Mouse (Mus musculus): Measurements from ENCODE around the gene Cnot2. TPM values are rescaled to one million over a fixed set of nuclear protein-coding genes. Genes with fewer than 3 reads are reported as not detected.
"Not testable (repeated sequence)": the region's sequence is repeated elsewhere in the genome, so short reads cannot be mapped to it uniquely, and the experiment has no call there.

The Cnot2 gene
- 10 to 100 TPM; 38.3 to 39.2 TPM for total RNA-seq (2021)
- long read RNA-seq, experiment 1, transcript Cnot2-203 (16 exons, 2,800 nt): major isoform, 10 of 50 reads
- long read RNA-seq, experiment 1, partial matches to known transcripts: 0 of 50 reads
- long read RNA-seq, experiment 1, other reads (novel, unspliced or antisense): 34 of 50 reads
- long read RNA-seq, experiment 2, transcript Cnot2-203 (16 exons, 2,800 nt): major isoform, 9 of 28 reads
- long read RNA-seq, experiment 2, partial matches to known transcripts: 2 of 28 reads
- long read RNA-seq, experiment 2, other reads (novel, unspliced or antisense): 16 of 28 reads

GRCm38 (mm10) chr10:116581369-116581718 is at the start of gene Cnot2:
Cnot2 (minus strand) TSS chr10:116581511.
- DNase-seq: peak; percentile 93 to 96

GRCm38 (mm10) chr10:116628926-116629325 is 47.6 kb upstream of the Cnot2 start:
- no peak for DNase-seq

GRCm38 (mm10) chr10:116626009-116626408 is 44.7 kb upstream of the Cnot2 start:
- no peak for DNase-seq

GRCm38 (mm10) chr10:116613250-116613649 is 31.9 kb upstream of the Cnot2 start:
- DNase-seq: not testable (repeated sequence)

- DNase-seq: no peak
Measured at GRCm38 (mm10) chr10:116604905-116605162, 23.5 kb upstream of the Cnot2 start.

DNA sequence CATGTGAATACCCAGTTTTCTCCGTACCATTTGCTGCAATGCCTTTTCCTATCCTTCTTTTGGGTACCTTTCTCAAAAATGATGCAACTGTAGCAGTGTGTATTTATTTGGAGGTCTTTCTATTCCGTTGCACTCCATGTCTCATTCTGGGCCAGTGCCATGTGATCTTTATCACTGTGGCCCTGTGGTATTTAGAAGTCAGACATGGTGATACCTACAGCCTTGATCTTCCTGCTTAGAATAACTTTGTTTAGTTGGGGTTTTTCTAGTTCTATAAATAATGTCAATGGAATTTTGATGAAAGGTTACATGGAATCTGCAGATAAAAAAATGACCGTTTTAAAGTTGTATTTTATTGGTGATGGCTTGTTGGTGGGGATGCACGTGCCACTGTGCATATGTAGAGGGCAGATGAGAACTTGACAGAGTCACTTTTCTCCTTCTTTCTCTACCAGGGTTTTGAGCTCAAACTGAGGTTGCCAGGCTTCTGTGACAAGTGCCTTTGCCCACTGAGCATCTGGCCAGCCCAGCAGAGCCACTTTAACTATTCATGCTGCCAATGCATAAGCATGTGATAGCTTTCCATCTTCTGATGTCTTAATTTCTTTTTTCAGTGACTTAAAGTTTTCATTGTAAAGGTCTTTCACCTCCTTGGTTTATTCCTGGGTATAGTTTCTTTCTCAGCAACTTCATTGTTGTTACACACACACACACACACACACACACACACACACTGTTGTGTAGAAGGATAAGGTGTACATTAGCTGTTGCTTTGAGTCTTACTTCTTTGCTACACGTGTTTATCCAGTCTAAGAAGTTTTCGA is 23.0 kb upstream of the Cnot2 start:
- no peak for DNase-seq

DNA sequence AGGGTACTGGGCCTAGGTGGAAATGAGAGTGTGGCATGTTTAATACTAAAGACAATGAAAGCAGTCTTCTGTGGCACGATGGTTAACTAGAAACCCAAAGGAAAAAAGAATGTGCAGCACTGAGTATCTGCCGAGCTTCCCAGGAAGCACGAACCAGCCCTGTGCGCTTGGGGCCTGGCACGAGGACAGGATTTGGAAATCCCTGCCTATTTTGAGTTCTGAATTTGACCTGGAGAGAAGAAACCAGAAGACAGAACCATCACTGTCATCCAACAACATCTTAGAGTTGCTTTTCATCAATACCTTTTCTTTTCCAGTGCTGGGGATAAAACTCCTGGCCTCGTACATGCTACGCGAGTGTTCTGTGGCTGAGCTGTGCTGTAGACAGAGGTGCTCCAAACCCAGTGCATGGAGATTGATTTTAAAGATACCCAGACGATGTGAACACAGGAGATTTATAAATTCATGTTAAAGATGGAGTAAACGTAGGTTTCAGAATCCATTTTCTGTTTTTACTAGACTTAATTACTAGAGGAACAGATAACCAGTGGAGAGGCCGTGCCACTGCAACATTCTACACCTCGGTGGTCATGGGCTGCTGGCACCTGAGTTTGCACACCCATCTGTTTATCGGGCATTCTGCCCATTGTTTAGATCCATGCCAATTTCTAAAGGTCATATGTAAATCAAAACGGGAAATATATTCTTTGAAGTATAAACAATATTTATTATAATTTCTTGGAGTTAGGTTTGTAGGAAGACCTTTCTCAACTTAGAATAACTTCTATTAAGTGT is 17.9 kb upstream of the Cnot2 start:
- no peak for DNase-seq

DNA sequence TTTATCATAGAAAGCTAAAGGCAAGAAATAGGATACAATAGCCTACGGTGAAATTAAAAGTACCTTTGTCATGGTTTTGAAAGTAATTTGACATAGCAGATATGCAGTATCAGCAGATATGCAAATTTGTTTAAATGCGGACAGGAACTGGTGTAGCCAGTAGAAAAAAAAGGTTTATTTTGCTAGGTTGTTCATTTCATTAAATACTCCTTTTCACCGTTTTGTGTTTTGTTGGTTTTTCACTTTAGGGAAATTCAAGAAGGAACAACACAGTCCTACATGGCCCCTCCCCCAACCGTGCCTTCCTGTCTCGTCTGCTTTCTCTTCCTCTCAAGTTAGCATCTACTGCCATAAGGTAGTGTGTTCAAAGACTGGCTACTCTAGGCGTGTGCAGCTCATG is 1.4 kb upstream of the Cnot2 start:
- peak; percentile 40 to 42 for DNase-seq

DNA sequence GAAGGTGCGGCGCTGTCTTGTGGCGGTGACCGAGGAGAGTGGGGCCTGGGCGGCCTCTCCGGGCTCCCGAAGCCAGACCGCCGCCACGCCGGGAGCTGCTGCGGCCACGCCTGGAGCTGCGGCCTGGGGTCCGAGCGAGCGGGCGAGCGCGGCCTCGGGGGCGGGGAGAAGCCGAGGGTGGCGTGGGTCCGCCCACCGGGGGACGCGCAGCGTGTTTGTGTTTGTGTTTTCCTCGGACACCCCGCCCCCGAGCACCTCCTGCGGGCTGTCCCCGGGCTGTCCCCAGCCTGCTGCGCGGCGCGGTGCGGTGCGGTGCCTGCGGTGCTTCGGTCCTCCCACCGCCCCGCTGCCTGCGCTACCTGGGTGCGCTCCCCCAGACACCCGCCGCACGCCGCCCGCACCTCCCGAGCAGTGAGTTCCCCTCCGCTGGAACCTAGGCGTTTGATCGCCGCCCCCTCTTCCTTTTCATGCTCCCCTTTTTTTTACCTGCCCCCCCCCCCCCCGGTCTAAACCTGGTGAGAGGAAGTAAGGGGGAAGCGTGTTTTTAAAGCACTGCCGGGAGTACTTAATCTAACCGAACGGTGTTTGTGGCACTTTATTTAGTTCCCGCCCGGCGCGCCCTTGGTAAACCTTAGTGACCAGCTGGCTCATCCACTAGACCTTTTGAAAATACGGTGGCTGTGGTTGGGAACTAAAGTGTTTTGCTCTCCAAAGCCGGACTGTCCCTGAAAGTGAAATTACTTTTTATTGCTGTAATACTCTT is 589 bp upstream of the Cnot2 start:
- peak; percentile 47 to 65 for DNase-seq

- peak; percentile 20 to 41 for DNase-seq
Measured at GRCm38 (mm10) chr10:116580591-116581358, 536 bp downstream of the Cnot2 start.

DNA sequence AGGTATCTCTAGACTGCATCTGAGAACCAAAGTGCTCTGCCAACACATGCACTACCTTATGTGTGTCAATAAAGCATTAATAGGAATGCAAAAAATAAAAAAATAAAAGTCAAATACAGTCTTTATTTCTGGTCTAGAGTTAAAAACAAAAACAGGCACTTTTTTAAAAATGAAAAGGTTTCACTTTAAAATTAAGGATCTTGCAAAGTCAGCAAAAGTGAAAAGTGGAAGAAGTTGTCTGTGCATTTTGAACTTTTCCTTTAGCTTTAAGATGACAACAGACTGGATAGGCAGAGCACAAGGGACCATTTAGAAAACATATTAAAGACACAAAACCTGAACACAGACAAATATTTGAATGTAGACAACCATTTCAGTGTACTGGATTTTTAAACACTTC is 1.8 kb downstream of the Cnot2 start:
- no peak for DNase-seq

- no peak for DNase-seq
Measured at GRCm38 (mm10) chr10:116578375-116578774, 2.9 kb downstream of the Cnot2 start.

DNA sequence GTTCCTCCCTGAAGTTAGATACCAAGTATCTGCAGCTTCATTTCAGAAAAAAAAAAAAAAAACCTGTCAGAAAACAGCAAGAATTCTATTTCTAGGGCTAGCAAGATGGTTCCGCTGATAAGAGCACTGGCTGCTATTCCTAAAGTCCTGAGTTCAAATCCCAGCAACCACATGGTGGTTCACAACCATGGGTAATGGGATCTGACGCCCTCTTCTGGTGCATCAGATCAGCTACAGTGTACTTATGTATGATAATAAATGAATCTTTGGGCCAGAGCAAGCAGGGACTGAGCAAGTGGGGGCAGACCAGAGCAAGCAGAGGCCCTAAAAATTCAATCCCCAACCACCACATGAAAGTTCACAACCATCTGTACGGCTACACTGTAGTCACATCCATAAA is 4.1 kb downstream of the Cnot2 start:
- no peak for DNase-seq

DNA sequence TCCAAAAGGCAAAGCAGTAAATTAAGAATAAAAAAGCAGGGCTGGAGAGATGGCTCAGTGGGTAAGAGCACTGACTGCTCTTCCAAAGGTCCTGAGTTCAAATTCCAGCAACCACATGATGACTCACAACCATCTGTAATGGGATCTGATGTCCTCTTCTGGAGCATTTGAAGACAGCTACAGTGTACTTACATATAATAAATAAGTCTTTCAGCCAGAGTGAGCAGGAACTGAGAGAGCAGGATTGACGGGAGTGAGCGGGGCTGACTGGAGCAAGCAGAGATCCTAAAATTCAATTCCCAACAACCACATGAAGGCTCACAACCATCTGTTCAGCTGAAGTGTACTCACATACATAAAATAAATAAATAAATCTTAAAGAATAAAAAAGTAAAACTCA is 5.2 kb downstream of the Cnot2 start:
- DNase-seq: not testable (repeated sequence)

DNA sequence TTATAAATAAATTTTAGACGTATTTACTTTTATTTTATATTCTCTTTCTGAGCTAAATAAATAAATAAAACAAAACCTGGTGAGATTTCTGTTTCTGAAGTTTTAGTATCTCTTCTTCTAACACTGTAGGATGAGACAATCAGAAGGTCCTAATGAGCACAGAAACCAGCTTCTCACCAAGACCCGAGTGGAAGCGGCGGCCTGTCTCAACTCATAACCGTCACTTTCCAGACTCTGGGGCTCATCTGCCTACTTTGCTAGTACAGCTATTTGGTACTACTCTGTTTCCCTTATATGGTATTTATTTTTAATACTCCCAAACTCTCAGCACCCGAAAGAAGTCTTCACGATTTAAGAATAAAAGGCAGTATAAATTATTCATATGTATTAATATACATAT is 10.8 kb downstream of the Cnot2 start:
- no peak for DNase-seq

- no peak for DNase-seq
Measured at GRCm38 (mm10) chr10:116568539-116568938, 12.8 kb downstream of the Cnot2 start.

DNA sequence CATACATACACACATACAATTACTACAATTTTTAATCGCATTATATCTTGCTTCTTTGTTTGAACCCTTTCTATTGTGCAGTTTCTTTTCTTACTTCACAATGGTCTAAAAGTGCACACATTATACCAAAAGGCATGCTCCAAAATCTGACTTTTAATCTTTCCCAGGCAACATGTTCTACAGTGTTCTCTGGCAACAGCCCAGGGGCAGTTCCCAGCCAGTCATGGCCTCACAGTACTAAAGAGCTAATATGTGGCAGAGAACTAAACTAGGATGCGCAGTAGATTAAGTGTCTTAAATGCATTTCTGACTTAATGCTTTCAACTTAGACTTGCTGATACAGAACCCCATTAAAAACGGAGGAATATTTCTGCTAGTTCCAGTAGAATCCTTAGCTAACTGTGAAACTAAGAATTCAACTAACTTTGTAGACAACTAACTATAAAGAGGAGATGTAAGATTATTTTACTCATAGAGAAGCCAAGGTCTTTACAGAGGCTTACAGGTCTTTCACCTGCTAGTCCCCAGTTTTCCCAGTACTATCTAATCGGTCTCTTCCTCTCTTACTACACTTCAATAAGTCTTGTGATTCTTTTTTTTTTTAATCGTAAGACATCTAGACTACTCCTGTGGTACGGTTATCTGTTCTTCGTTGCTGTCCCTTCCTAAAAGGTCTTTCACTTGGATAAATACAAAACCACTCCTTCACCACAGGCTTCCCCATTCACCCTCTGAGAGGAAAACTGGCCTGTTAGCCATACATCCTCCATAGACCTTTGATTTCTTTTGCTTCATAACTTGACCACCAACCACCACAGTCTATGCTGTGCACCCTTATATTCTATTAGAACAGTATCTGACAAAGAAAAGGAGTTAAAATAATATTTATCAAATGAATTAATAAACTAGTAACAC is 13.6 kb downstream of the Cnot2 start:
- peak in 1 of 2 experiments; percentile 9 for DNase-seq

DNA sequence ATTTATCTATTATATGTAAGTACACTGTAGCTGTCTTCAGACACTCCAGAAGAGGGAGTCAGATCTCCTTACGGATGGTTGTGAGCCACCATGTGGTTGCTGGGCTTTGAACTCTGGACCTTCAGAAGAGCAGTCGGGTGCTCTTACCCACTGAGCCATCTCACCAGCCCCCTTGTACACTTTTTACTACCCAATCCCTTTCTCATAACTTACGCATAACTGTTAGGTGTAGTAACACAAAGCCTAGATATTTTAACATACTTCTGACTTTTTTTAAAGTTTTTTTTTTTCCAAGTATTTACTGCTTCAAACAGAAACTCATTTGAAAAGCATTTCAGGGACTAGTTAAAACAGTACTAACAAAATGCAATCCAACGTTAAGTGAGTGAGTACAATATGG is 14.8 kb downstream of the Cnot2 start:
- DNase-seq: not testable (repeated sequence)

GRCm38 (mm10) chr10:116564828-116565602 is 16.3 kb downstream of the Cnot2 start:
- DNase-seq: no peak

All from heart, adult 18-20 months (tissue).